Mouse (Mus musculus) granulocyte monocyte progenitor cell, adult 5-6 weeks (primary cell): ENCODE measurements around the gene Cep104. TPM values are rescaled to one million over a fixed set of nuclear protein-coding genes. Genes with fewer than 3 reads are reported as not detected.

Experiments used
- ATAC-seq: replicated peaks from 2 replicates; pipeline ENCODE4 v1.8.0; 2016; ENCODE audit warnings: mild to moderate bottlenecking, moderate TSS enrichment, inconsistent platforms; ENCODE audit not compliant: poor library complexity, severe bottlenecking
- total RNA-seq, 2 experiments: library from RNA; stranded (forward) in 1 of 2; stranded (reverse) in 1 of 2; fragments of 200-712, 200-1000 nt in 1 of 2; fragments of >200 nt in 1 of 2; fragmentation: Nextera tagmentation in 1 of 2; gene quantifications; 2 replicates each; pipeline ENCODE4 v1.2.3; 2014 to 2017

Cep104 gene
- total RNA-seq (2014; fragmentation: Nextera tagmentation) (5.7 and 10.7 TPM in 2 replicates), total RNA-seq (2017) (4.2 and 6.9 TPM in 2 replicates)

- ATAC-seq = peak; percentile 89
Observed at GRCm38 (mm10) chr4:153974431-153975291, at the start of gene Cep104, which contains the start of gene Dffb. Cep104 (plus strand) TSS chr4:153975194. Dffb (minus strand) TSS chr4:153975126.

GRCm38 (mm10) chr4:153928772-153929299, 46.2 kb upstream of the Cep104 start:
- ATAC-seq = no peak

- ATAC-seq = no peak
Observed at GRCm38 (mm10) chr4:153929425-153929824, 45.6 kb upstream of the Cep104 start.

GRCm38 (mm10) chr4:153929921-153930320, 45.1 kb upstream of the Cep104 start:
- ATAC-seq = no peak

- 0 out of 2 replicates have a peak, but pooled peaks have one; percentile 38 for ATAC-seq
Observed at GRCm38 (mm10) chr4:153943243-153943642, 31.8 kb upstream of the Cep104 start.

GRCm38 (mm10) chr4:153944261-153944660, 30.7 kb upstream of the Cep104 start:
- no peak for ATAC-seq

GRCm38 (mm10) chr4:153945741-153946140, 29.3 kb upstream of the Cep104 start:
- ATAC-seq = no peak

GRCm38 (mm10) chr4:153950372-153950771, 24.6 kb upstream of the Cep104 start:
- ATAC-seq = no peak

GRCm38 (mm10) chr4:153951150-153951549, 23.8 kb upstream of the Cep104 start:
- ATAC-seq = no peak

- ATAC-seq = no peak
Observed at GRCm38 (mm10) chr4:153951692-153952091, 23.3 kb upstream of the Cep104 start.

GRCm38 (mm10) chr4:153955651-153956050, 19.3 kb upstream of the Cep104 start:
- no peak for ATAC-seq

GRCm38 (mm10) chr4:153956569-153957405, 18.2 kb upstream of the Cep104 start, which contains the start of gene A430005L14Rik:
A430005L14Rik (plus strand) TSS chr4:153957237.
- peak; percentile 87 for ATAC-seq

GRCm38 (mm10) chr4:153957444-153958250, 17.3 kb upstream of the Cep104 start:
- ATAC-seq = peak; percentile 42

- ATAC-seq = no peak
Observed at GRCm38 (mm10) chr4:153962631-153963030, 12.4 kb upstream of the Cep104 start.

- ATAC-seq = no peak
Observed at GRCm38 (mm10) chr4:153966651-153967050, 8.3 kb upstream of the Cep104 start.

- ATAC-seq = no peak
Observed at GRCm38 (mm10) chr4:153967556-153967955, 7.4 kb upstream of the Cep104 start.

GRCm38 (mm10) chr4:153968063-153968462, 6.9 kb upstream of the Cep104 start:
- ATAC-seq = no peak

GRCm38 (mm10) chr4:153975292-153975662, 283 bp downstream of the Cep104 start:
- peak; percentile 38 for ATAC-seq

GRCm38 (mm10) chr4:153975768-153976167, 774 bp downstream of the Cep104 start:
- peak; percentile 53 for ATAC-seq

GRCm38 (mm10) chr4:153979243-153979642, 4.2 kb downstream of the Cep104 start:
- no peak for ATAC-seq
